Mouse (Mus musculus) embryo, embryonic 11 days (tissue): ENCODE measurements around the gene Plxnb1.
A peak's percentile ranks its signal among the peaks of the same experiment; 100 is the strongest.

Experiments
- DNase-seq: peaks from one replicate; pipeline ENCODE4 v3.0.0-alpha.2; 2015

The Plxnb1 gene

DNA sequence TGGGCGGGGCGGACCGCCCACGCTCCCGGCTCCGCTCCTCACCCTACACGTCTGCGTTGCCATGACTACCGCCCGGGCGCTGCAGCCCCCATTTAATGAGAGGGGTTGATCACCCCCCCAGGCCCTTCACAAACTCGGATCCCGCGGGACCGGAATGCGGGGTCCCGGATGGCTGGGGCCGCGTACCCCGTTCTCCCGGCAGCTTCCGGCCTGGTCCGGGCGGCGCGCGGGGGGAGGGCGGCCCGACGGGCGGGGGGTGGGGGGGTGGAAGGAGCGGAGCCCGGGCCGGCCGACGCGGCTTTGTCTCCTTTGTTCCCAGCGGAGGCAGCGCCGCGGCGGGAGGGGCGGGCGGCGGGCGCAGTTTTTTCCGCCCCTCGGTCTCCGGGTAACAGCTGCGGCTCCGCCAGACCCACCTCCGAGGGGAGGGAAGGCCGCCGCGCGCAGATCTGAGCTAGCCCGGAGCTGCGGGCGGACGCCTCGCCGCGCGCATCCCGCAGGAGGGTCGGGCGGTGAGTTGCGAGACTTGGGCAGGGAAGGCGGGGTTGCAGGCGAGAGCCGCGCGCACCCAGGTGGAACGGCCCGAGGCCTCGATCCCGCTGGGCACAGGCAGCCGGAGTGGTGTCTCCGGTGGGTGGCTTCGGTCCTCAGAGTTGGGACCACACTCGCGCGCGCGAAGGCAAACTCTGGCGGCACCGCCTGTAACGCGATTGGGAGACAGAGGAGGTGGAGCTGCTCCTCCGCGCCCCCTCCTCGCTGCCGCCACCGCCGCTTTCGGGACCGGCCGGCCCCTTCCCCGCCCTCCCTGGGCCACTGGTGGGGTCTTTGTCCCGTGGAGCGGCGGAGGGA lies at the start of gene Plxnb1:
Plxnb1 (plus strand) TSS at position 253 of the 846 bp plus-strand sequence.
- DNase-seq, result peak; percentile 89

- peak; percentile 55 for DNase-seq
Observed at GRCm38 (mm10) chr9:109046306-109046705, 48.9 kb upstream of the Plxnb1 start.

DNA sequence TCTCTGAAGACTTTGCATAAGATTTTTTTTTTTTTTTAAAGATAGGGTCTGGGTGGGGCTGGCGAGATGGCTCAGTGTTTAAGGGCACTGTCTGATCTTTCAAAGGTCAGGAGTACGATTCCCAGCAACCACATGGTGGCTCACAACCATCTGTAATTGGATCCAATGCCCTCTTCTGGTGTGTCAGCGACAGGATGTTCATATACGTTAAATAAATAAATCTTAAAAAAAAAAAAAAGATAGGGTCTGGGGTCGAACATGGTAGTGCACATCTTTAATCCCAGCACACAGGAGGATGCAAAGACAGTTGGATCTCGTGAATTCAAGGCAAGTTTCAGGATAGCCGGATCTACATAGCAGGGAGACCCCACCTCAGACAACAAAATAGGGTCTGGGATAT lies 45.9 kb upstream of the Plxnb1 start:
- no peak for DNase-seq

- no peak for DNase-seq
Observed at GRCm38 (mm10) chr9:109049996-109050673, 45.1 kb upstream of the Plxnb1 start.

DNA sequence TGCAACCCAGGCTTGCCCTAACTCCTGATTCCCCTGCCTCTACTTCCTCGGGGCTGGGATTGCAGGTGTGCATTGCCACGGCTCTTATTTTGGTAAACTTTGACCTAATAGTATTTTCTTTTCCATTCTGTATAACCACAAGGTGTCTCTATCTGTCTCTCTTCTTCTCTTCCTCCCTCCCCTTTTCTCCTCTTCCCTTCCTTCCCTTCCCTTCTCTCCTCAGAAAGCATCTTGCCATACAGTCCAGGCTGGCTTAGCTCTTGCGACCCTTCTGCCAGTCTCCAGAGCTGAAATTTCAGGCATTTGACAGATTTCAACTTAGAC lies 44.6 kb upstream of the Plxnb1 start:
- DNase-seq, result no peak

DNA sequence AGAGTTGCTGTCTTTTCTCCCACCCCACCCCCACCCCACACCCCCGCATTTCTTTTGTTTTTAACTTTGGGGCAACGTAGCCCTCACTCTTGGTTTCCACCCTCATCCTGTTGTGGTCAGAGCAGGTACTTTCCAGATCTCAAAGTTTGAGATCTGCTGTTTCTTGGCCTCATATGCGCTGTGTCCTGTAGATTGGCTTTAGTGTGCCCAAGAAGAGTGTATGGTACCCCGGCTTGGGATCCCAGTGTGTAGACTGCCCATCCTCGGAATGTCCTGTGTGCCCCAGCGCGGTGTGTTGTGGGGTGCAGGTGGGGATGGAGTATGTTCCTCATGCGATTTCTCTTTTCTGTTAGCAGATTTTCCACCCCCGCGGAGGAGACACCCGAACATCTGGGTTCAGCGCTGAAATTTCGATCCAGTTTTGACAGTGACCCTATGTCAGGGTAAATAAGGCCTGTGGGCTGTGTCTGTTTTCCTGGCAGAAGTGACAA lies 44.1 kb upstream of the Plxnb1 start:
- no peak for DNase-seq

- DNase-seq, result no peak
Observed at GRCm38 (mm10) chr9:109051651-109052489, 43.3 kb upstream of the Plxnb1 start.

DNA sequence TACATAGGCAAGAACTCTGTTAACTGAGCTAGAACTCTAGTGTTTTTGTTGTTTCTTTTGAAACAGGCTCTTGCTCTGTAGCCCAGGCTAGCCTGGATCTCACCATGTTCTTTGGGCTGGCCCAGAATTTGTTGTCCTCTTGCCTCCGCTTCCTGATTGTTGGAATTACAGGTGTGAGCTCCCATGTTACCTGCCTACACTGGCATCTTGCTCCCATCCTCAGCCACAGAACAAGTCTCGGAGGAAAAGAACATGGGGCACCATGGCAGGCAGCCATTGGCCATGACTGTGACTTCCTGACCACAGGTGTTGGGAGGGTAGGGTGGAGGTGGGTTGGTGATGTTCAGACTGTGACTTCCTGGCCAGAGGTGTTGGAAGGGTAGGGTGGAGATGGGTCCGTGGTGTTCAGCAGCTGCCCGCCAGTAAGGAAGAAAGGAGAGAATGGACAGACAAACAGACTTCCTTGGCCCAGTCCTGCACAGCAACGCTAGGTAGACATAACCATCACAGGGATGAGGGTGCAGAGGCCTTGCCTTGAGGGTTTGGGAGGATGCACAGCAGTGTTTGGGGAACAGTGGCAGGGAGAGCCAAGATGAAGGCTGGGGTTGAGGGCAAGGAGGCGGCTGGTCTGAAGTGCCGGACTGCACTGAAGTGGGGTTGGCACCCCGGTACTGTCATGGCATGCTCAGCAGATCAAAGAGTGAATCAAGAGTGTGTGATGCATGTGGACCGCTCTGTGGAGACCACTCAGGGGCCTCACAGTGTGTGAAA lies 42.5 kb upstream of the Plxnb1 start:
- no peak for DNase-seq

- no peak for DNase-seq
Observed at GRCm38 (mm10) chr9:109053366-109053765, 41.8 kb upstream of the Plxnb1 start.

- no peak for DNase-seq
Observed at GRCm38 (mm10) chr9:109053851-109054250, 41.3 kb upstream of the Plxnb1 start.

GRCm38 (mm10) chr9:109054712-109055111 lies 40.5 kb upstream of the Plxnb1 start:
- peak; percentile 72 for DNase-seq

- no peak for DNase-seq
Observed at GRCm38 (mm10) chr9:109055271-109056030, 39.7 kb upstream of the Plxnb1 start.

DNA sequence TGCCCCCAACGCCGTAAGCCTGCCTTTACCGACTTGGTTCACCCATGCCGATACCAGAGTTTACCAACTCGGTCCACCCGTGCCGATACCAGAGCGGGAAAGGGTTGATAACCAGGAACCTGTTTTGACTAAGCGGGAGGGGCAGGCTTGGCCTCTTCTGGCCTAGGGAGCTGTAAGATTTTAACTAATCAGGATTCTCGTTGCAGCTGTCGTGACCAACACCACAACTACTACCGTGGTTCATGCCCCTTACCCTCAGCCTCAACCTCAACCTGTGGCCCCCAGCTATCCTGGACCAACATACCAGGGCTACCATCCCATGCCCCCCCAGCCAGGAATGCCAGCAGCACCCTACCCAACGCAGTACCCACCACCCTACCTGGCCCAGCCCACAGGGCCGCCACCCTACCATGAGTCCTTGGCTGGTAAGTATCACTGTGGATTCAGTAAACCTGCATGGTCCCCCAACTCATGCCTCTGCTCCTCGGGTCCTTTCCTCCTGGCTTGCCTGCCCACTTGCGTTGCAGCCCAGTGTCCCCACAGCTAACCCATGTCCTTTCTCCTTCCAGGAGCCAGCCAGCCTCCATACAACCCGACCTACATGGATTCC lies 39.0 kb upstream of the Plxnb1 start:
- DNase-seq, result no peak

DNA sequence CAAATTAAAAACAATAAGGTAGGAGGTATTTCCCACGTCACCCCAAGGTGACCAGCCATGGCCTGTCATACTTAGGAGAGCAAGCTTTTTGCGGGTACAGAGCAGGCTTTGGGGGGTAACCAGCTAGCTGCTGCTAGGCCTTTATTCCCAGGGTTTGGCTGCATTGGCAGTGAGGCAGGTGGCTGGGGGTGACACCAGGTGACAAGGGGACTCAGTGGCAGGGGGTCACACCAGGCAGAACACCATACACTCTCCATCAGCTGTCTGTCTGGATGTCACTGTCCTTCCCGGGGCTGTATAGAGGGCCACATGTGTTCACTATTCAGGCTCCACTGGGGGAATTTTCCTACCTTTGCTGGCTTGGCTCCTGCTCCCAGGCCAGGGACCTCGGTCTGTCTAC lies 38.3 kb upstream of the Plxnb1 start:
- DNase-seq, result no peak

DNA sequence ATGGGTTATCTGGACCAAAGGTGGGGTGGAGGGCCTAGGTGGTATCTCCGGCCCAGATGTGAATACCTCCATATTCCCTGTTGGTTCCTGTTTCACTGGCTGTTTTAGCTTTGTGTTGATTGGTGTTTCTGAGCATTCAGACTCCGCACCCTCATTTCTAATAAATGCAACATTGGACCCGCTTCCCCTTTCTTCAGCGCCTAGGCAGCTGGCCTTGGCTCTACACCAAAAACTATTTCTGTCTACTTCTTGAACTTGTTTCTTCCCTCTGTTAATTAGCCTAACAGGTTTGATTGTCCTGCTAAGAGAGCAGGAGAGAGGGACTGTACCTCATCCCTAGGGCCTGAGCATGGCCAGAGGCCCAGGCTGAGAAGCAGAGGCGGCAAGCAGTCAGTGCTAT lies 37.6 kb upstream of the Plxnb1 start:
- no peak for DNase-seq

- DNase-seq, result no peak
Observed at GRCm38 (mm10) chr9:109058006-109058765, 37.0 kb upstream of the Plxnb1 start.

DNA sequence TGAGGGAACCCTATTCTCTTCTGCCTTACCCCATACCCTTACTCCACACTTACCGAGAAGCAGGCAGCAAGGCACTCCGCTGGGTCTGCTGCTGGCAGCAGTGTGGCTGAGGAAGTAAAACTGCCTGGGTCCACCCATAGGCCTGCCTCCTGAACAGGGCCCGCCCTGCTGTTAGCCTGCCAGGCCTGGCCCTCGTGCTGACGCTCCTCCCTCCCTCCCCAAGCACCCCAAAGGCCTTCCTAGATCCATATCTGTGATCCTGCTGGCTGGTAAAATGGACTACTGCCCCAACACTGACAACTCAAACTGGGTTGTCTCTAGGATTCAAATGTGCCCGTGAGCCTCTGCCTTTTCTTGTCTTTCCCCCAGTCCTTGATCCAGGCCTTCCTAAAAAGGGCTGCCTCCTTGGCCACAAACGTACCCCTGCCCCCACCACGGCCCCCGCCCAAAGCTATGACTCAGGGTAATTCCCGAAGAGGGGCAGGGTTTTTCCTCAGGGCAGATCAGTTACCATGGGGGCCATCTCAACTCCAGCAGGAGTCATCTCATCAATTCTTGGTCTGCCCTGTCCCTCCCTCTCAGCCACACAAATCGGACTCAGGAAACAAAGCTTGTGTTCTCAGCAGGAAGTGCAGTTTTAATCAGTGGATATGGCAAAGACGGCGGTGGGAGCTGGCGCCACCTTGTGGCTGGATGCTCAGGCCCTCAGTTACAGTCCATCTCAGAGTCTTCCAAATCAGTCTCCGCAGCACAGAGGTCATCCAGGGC lies 35.9 kb upstream of the Plxnb1 start, which contains the start of gene Trex1:
Trex1 (minus strand) TSS at position 599 of the 768 bp plus-strand sequence.
- peak; percentile 84 for DNase-seq

GRCm38 (mm10) chr9:109060184-109060897 lies 34.8 kb upstream of the Plxnb1 start:
- DNase-seq, result no peak

- DNase-seq, result no peak
Observed at GRCm38 (mm10) chr9:109060898-109061295, 34.3 kb upstream of the Plxnb1 start.
